Mouse (Mus musculus) left cerebral cortex, adult 11 months (tissue): ENCODE measurements at regions not wholly inside any gene's neighbourhood (a gene's known extent, or its start where the extent isn't known, plus 50 kb on each side); places are given as distances from the start of the nearest gene placed in this dataset.

Experiments
- DNase-seq: peaks from one replicate; pipeline ENCODE4 v3.0.0; 2022; ENCODE audit warnings: low spot score

- DNase-seq, result peak; percentile 7
Observed at GRCm38 (mm10) chr12:50698613-50699442, 49.9 kb upstream of the Prkd1 start.
